In genomic region chr5:66075906-66076305, GRCm38 (mm10) we compare ENCODE assay signal across 17 mouse cellular contexts.
DNase-seq lines count a peak whose midpoint lies in the region; ATAC-seq and TF ChIP-seq lines count a peak whose summit lies in the region.
"Had no signal": no experiment of that assay in that cellular context is flagged by ENCODE, and none has a peak within 500 bp of the region (broad histone marks: within the 10 kb centered on the region; RNA-seq: fewer than 3 reads in every experiment).

No protein-coding gene starts in this region.

- peaks cover 95% of the 10 kb centered on the region for H3K79me2 ChIP-seq in macrophage (ENCODE audit: inconsistent target)

- no peaks in the 10 kb centered on the region for H3K9me3 ChIP-seq in liver, embryonic 12.5 days (replicated peaks)
- no peaks in the 10 kb centered on the region for H3K9me3 ChIP-seq in liver, embryonic 11.5 days (ENCODE audit: control insufficient read depth, low read length)
- H3K9me3 ChIP-seq in intestine, embryonic 15.5 days: no peaks in the 10 kb centered on the region
- H3K9me3 ChIP-seq in kidney, postnatal 0 days (replicated peaks; ENCODE audit: low read length): no peaks in the 10 kb centered on the region
- H3K9me3 ChIP-seq: hindbrain, embryonic 15.5 days; limb, embryonic 13.5 days; midbrain, embryonic 13.5 days had no signal

- TF ChIP-seq CTCF in kidney, postnatal 0 days (IDR thresholded peaks at IDR 0.05; ENCODE audit: low read depth): no peak

- H3K4me3 ChIP-seq in liver, embryonic 12.5 days: no peak overlapping the region
- H3K4me3 ChIP-seq in liver, embryonic 11.5 days (ENCODE audit: low read depth, low read length): no peak overlapping the region
- H3K4me3 ChIP-seq in intestine, embryonic 15.5 days (replicated peaks): no peak overlapping the region
- no peak overlapping the region for H3K4me3 ChIP-seq in kidney, postnatal 0 days (replicated peaks; ENCODE audit: low read depth, low read length)
- no peak overlapping the region for H3K4me3 ChIP-seq in macrophage (ENCODE audit: inconsistent target)
- H3K4me3 ChIP-seq: heart, adult 2 months; hindbrain, embryonic 15.5 days; limb, embryonic 13.5 days; midbrain, embryonic 13.5 days had no signal

- H3K27ac ChIP-seq in liver, embryonic 12.5 days: peak overlapping the region; percentile 47
- H3K27ac ChIP-seq in liver, embryonic 11.5 days (ENCODE audit: low read depth, low read length): no peak overlapping the region
- peak overlapping the region; percentile 61 for H3K27ac ChIP-seq in intestine, embryonic 15.5 days
- H3K27ac ChIP-seq in kidney, postnatal 0 days: peak overlapping the region; percentile 91
- H3K27ac ChIP-seq in macrophage: peak overlapping the region; percentile 94
- H3K27ac ChIP-seq: heart, adult 2 months; hindbrain, embryonic 15.5 days; limb, embryonic 13.5 days; midbrain, embryonic 13.5 days had no signal

- WGBS in liver, embryonic 12.5 days (ENCODE audit: insufficient replicate concordance): 82% methylated on average over 12 of the region's 12 CpGs
- WGBS in liver, embryonic 11.5 days: 84% methylated on average over 12 of the region's 12 CpGs
- 85% methylated on average over 12 of the region's 12 CpGs for WGBS in intestine, embryonic 15.5 days
- 75% methylated on average over 12 of the region's 12 CpGs for WGBS in kidney, postnatal 0 days
- WGBS in macrophage (ENCODE audit: missing documents): 98% methylated on average over 12 of the region's 12 CpGs

- H3K4me1 ChIP-seq in liver, embryonic 12.5 days: peaks cover 35% of the 10 kb centered on the region
- peaks cover 18% of the 10 kb centered on the region for H3K4me1 ChIP-seq in liver, embryonic 11.5 days (replicated peaks; ENCODE audit: control insufficient read depth, insufficient read depth, low read length)
- peaks cover 20% of the 10 kb centered on the region for H3K4me1 ChIP-seq in intestine, embryonic 15.5 days (replicated peaks)
- 0 out of 2 replicates have a peak, but pooled peaks cover 16% of the 10 kb centered on the region for H3K4me1 ChIP-seq in kidney, postnatal 0 days (replicated peaks; ENCODE audit: insufficient read depth, low read length)
- H3K4me1 ChIP-seq: hindbrain, embryonic 15.5 days; midbrain, embryonic 13.5 days had no signal

- H3K36me3 ChIP-seq in liver, embryonic 12.5 days: no peaks in the 10 kb centered on the region
- no peaks in the 10 kb centered on the region for H3K36me3 ChIP-seq in liver, embryonic 11.5 days (ENCODE audit: control insufficient read depth, insufficient read depth, low read length)
- H3K36me3 ChIP-seq in intestine, embryonic 15.5 days: no peaks in the 10 kb centered on the region
- H3K36me3 ChIP-seq in kidney, postnatal 0 days (ENCODE audit: insufficient read depth, low read length): no peaks in the 10 kb centered on the region
- H3K36me3 ChIP-seq in macrophage (ENCODE audit: inconsistent target): no peaks in the 10 kb centered on the region
- H3K36me3 ChIP-seq: G1E; hindbrain, embryonic 15.5 days; limb, embryonic 13.5 days; midbrain, embryonic 13.5 days had no signal

- H3K9ac ChIP-seq in liver, embryonic 12.5 days: no peak overlapping the region
- no peak overlapping the region for H3K9ac ChIP-seq in liver, embryonic 11.5 days (ENCODE audit: low read depth, low read length)
- H3K9ac ChIP-seq in intestine, embryonic 15.5 days: no peak overlapping the region
- H3K9ac ChIP-seq in kidney, postnatal 0 days (ENCODE audit: low read depth, low read length): no peak overlapping the region
- H3K9ac ChIP-seq: hindbrain, embryonic 15.5 days; limb, embryonic 13.5 days; midbrain, embryonic 13.5 days had no signal

- no peak for ATAC-seq in liver, embryonic 12.5 days
- ATAC-seq in liver, embryonic 11.5 days (replicated peaks; ENCODE audit: low FRiP score): no peak
- ATAC-seq in intestine, embryonic 15.5 days: no peak
- 0 out of 2 replicates have a peak, but pooled peaks have one; percentile 12 for ATAC-seq in kidney, postnatal 0 days (replicated peaks; ENCODE audit: low FRiP score, low read depth)
- ATAC-seq in monocyte, adult 5-6 weeks (replicated peaks; ENCODE audit: insufficient number of reproducible peaks, low FRiP score, low TSS enrichment, poor library complexity, severe bottlenecking): no peak
- ATAC-seq: forebrain, embryonic 14.5 days; midbrain, embryonic 13.5 days had no signal

- no peaks in the 10 kb centered on the region for H3K27me3 ChIP-seq in liver, embryonic 12.5 days (replicated peaks)
- no peaks in the 10 kb centered on the region for H3K27me3 ChIP-seq in liver, embryonic 11.5 days (replicated peaks; ENCODE audit: control insufficient read depth, insufficient read depth, low read length)
- no peaks in the 10 kb centered on the region for H3K27me3 ChIP-seq in intestine, embryonic 15.5 days (replicated peaks)
- H3K27me3 ChIP-seq in kidney, postnatal 0 days (ENCODE audit: insufficient read depth, low read length): no peaks in the 10 kb centered on the region
- H3K27me3 ChIP-seq: hindbrain, embryonic 15.5 days; limb, embryonic 13.5 days; midbrain, embryonic 13.5 days had no signal

- DNase-seq in liver, embryonic 11.5 days (ENCODE audit: low spot score): no peak
- DNase-seq in kidney, postnatal 0 days (ENCODE audit: low spot score): no peak
- no peak for DNase-seq in left cerebral cortex, adult 9 months (ENCODE audit: low spot score in 2 of 2)
- DNase-seq in spleen, adult 18-20 months: no peak
- DNase-seq: adrenal gland, adult 2 months; cerebellum, postnatal 14 days; right cerebral cortex, adult 18-20 months had no signal

- H3K4me2 ChIP-seq in liver, embryonic 12.5 days: no peak overlapping the region
- H3K4me2 ChIP-seq in liver, embryonic 11.5 days: no peak overlapping the region
- H3K4me2 ChIP-seq in intestine, embryonic 15.5 days (replicated peaks): peak overlapping the region; percentile 43; the same call in 1 of the 2 replicates
- peak overlapping the region; percentile 34; the same call in 1 of the 2 replicates for H3K4me2 ChIP-seq in kidney, postnatal 0 days (ENCODE audit: low read length)
- H3K4me2 ChIP-seq: hindbrain, embryonic 15.5 days; limb, embryonic 13.5 days; midbrain, embryonic 13.5 days had no signal

Comparison
In these comparisons a context has a peak if more than half of its experiments do, and no peak if none do; other contexts are left out.
1. H3K4me2 ChIP-seq: peak in intestine, embryonic 15.5 days (single experiment) and kidney, postnatal 0 days (single experiment); none in liver, embryonic 12.5 days (single experiment) and liver, embryonic 11.5 days (single experiment).